Mouse (Mus musculus) liver, adult 2 months (tissue): Measurements from ENCODE around the gene Coq10a. TPM values are rescaled to one million over a fixed set of nuclear protein-coding genes. Genes with fewer than 3 reads are reported as not detected.

Experiments
- DNase-seq: peaks from one replicate; pipeline ENCODE4 v3.0.0-alpha.2; 2011; ENCODE audit warnings: low read depth, low spot score; ENCODE audit errors: extremely low read depth
- H3K27ac ChIP-seq: fragments of 200-500 bp; replicated peaks from 2 replicates; pipeline ENCODE4 v1.5.1; 2012; ENCODE audit warnings: low read depth, mild to moderate bottlenecking, control low read depth, inconsistent platforms, low read length; ENCODE audit not compliant: insufficient read depth
- H3K27me3 ChIP-seq: fragments of 200-500 bp; 2 replicates; pipeline ENCODE4 v1.6.1; 2012; ENCODE audit warnings: mild to moderate bottlenecking, moderate library complexity, low read length, inconsistent platforms; ENCODE audit not compliant: control insufficient read depth, insufficient read depth
- H3K36me3 ChIP-seq: fragments of 200-500 bp; 2 replicates; pipeline ENCODE4 v1.6.1; 2012; ENCODE audit warnings: low read length, inconsistent platforms; ENCODE audit not compliant: control insufficient read depth, insufficient read depth
- H3K4me1 ChIP-seq: fragments of 200-500 bp; 2 replicates; pipeline ENCODE4 v1.6.1; 2011; ENCODE audit warnings: low read length; ENCODE audit not compliant: control insufficient read depth, insufficient read depth
- H3K4me3 ChIP-seq: fragments of 200-500 bp; 2 replicates; pipeline ENCODE4 v1.5.1; 2011; ENCODE audit warnings: low read depth, mild to moderate bottlenecking, control low read depth, low read length, moderate library complexity; ENCODE audit not compliant: insufficient read depth
- H3K79me2 ChIP-seq: fragments of 200-500 bp; 2 replicates; pipeline ENCODE4 v1.6.1; 2012; ENCODE audit warnings: inconsistent platforms, mild to moderate bottlenecking, low read length, moderate library complexity; ENCODE audit not compliant: control insufficient read depth, insufficient read depth
- H3K9ac ChIP-seq: fragments of 200-500 bp; 2 replicates; pipeline ENCODE4 v1.6.1; 2012; ENCODE audit warnings: low read depth, mild to moderate bottlenecking, control low read depth, inconsistent platforms, low read length
- CTCF ChIP-seq: fragments of 200-500 bp; IDR thresholded peaks from 2 replicates; pipeline ENCODE4 v1.5.1; 2011; ENCODE audit warnings: low read depth, low read length, control low read depth
- POLR2A ChIP-seq: fragments of 200-500 bp; IDR thresholded peaks from 2 replicates; pipeline ENCODE4 v1.6.1; 2011; ENCODE audit warnings: low read length, control low read depth; ENCODE audit not compliant: insufficient read depth; ENCODE audit errors: extremely low read depth
- WGBS: fragments of 180-500 bp; shearing (Covaris S2); methylation state at CpG from one replicate; pipeline ENCODE4 v1.1.7; 2018; 5-methylcytosine and 5-hydroxymethylcytosine counted together
- polyA plus RNA-seq: library from polyadenylated mRNA; depleted of rRNA; stranded (reverse); fragments of >200 nt; gene quantifications from 2 replicates; pipeline ENCODE4 v1.2.3, GENCODE M21; 2012
- total RNA-seq: library from RNA; depleted of rRNA; stranded (reverse); fragments of >200 nt; gene quantifications from 2 replicates; pipeline ENCODE4 v1.2.3, GENCODE M21; 2014

The Coq10a gene
- total and polyA plus RNA-seq, 2 experiments: 19.9 to 57.9 TPM

DNA sequence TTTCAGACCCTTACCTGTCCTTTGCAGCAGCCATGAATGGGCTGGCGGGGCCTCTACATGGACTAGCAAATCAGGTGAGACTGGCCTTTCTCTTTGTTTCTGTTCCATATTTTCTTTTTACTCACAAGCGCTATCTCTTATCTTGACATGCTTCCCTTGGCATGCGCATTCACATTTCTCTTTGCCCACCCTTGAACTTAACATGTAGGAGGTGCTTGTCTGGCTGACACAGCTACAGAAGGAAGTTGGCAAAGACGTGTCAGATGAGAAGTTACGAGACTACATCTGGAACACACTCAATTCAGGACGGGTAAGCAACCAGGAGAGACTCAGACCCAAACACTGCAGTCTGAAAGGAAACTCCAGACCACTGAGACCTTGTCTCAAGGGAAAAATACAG is 9.6 kb downstream of the Coq10a start:
- Histone ChIP-seq H3K27me3 (no peaks in the 10 kb centered on the region), H3K36me3 (peaks cover 62% of the 10 kb centered on the region), H3K79me2 (no peaks in the 10 kb centered on the region; the same call in 1 of the 2 replicates), H3K9ac (no peak overlapping the region), H3K27ac (no peak overlapping the region), H3K4me3 (no peak overlapping the region), H3K4me1 (no peaks in the 10 kb centered on the region)
- no peak for DNase-seq
- 69% methylated on average over 6 of the region's 6 CpGs for WGBS
- TF ChIP-seq POLR2A (no peak), CTCF (no peak)

DNA sequence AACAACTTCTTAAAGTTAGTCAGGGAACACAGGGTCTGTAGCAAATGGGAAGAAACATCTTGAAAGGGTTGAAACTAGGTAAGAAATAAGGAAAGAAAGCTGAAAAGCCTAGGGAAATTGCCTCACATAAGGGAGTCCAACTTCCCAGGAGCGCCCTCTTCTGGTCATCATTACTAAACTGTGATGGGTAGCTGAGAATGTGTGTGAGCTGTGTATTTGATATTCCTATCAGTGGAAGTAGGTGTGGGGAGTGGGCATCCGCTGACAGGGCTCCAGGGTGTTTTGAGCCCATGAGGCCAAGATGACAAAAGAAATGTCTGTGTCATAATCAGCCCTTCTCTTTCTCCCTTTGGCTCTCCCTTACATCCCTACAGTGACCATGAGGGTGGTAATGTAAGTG is 10.0 kb downstream of the Coq10a start:
- TF ChIP-seq POLR2A: no peak
- TF ChIP-seq CTCF: peak; percentile 37
- Histone ChIP-seq H3K9ac (no peak overlapping the region), H3K4me1 (no peaks in the 10 kb centered on the region), H3K27ac (no peak overlapping the region), H3K36me3 (peaks cover 65% of the 10 kb centered on the region), H3K4me3 (no peak overlapping the region), H3K79me2 (no peaks in the 10 kb centered on the region; the same call in 1 of the 2 replicates), H3K27me3 (no peaks in the 10 kb centered on the region)
- DNase-seq: peak; percentile 46
- 54% methylated on average over 2 of the region's 2 CpGs for WGBS

DNA sequence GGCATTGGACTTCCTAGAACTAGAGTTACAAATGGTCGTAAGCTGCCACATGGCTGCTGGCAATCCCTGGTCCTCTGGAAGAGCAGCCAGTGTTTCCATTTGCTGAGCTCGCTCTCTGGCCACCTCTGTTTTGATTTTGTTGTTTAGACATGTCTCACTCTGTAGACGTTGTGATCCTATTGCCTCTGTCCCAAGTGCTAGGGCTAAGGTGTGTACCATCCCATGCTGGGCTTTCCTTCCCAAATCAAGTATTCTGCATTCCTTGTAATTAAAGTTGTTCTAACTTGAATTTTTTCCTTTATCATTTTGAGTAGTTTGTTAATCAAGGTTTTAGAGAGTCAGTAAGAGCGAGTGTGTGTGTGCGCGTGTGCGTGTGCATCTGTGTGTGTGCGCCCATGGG is 21.3 kb downstream of the Coq10a start:
- Histone ChIP-seq H3K4me1 (peaks cover 30% of the 10 kb centered on the region), H3K27ac (peak overlapping the region; percentile 12; the same call in 1 of the 2 replicates), H3K79me2 (peaks cover 13% of the 10 kb centered on the region; the same call in 1 of the 2 replicates), H3K36me3 (peaks cover 25% of the 10 kb centered on the region), H3K27me3 (no peaks in the 10 kb centered on the region), H3K9ac (peak overlapping the region; percentile 21; the same call in 1 of the 2 replicates), H3K4me3 (no peak overlapping the region)
- peak; percentile 34 for DNase-seq
- 69% methylated on average over 8 of the region's 8 CpGs for WGBS
- TF ChIP-seq CTCF: no peak
- no peak for TF ChIP-seq POLR2A

DNA sequence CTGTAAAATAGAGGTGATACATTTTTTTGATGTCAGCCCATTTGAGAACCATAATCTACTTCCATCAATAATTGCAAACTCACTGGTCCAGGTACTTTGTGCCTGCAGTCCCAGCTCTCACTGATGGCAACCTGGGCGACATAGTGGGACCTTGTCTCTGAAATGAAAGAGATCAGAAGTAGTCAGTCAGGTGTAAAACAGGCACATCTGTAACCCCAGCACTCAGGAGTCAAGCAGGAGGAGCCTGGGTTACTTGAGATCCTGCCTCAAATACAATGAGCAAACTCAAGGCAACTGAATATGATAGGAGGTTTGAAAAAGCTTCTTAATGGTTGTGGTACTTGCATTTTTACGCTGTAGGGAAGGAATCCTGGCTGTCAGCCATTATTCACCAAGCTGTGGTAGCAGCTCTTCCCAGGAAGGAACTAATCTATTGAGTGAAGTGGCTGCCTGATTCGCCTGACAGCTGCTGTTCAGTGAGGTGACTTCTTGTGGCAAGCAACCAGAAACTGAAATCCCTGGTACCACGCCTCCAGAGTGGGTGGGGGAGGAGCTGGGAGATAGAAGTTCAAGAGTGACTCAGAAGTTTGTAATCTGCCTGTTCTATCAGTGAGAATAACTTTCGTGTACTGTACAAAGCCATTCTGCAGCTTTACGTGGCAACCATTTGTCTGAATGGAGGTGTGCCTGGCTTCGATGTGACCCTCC is 24.1 kb downstream of the Coq10a start:
- peak; percentile 92 for DNase-seq
- Histone ChIP-seq H3K79me2 (peaks cover 21% of the 10 kb centered on the region; the same call in 1 of the 2 replicates), H3K4me3 (no peak overlapping the region), H3K4me1 (peaks cover 34% of the 10 kb centered on the region), H3K27ac (peak overlapping the region; percentile 51), H3K9ac (no peak overlapping the region; the same call in 1 of the 2 replicates), H3K27me3 (no peaks in the 10 kb centered on the region), H3K36me3 (peaks cover 3% of the 10 kb centered on the region; the same call in 1 of the 2 replicates)
- 4% methylated on average over 7 of the region's 7 CpGs for WGBS
- no peak for TF ChIP-seq CTCF
- TF ChIP-seq POLR2A: no peak

DNA sequence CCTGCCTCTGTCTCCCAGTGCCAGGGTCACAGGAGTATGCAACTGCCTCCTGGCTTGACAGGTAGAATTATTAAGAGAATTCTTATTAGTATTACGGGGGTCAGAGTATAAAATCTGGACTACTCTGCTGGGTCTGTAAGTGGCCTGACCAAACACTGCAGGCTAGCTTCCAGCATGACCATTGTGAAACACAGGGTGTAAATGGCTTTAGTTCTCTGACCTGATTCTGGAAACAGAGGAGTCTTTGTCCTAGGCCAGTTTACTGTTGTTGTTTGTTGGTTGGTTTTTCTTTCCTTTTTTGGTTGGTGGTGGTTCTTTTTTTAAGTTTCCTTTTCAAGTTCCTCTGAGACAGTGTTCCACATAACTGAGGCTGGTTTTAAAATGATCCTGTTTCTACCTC is 25.4 kb downstream of the Coq10a start:
- peak; percentile 94 for DNase-seq
- H3K79me2 ChIP-seq: peaks cover 29% of the 10 kb centered on the region; the same call in 1 of the 2 replicates
- H3K36me3 ChIP-seq: no peaks in the 10 kb centered on the region
- no peak overlapping the region for H3K4me3 ChIP-seq
- 19% methylated on average over 1 of the region's 1 CpGs for WGBS
- H3K27me3 ChIP-seq: no peaks in the 10 kb centered on the region
- peaks cover 39% of the 10 kb centered on the region for H3K4me1 ChIP-seq
- peak overlapping the region; percentile 83 for H3K27ac ChIP-seq
- no peak for TF ChIP-seq POLR2A
- no peak for TF ChIP-seq CTCF
- H3K9ac ChIP-seq: no peak overlapping the region

DNA sequence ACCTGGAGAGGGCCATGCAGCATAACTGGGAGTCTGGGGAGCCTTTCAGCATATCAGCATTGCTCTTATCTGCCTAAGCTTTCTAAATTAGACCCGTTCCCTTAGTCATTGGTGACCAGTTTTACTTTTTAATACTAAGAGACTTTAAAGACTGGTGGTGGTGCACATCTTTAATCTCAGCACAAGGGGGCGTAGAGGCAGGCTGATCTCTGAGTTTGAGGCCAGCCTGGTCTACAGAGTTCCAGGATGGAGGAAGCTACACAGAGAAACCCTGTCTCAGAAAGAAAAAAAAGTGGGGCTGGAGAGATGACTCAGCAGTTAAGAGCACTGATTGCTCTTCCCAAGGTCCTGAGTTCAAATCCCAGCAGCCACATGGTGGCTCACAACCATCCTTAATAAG is 28.5 kb downstream of the Coq10a start:
- Histone ChIP-seq H3K79me2 (peaks cover 23% of the 10 kb centered on the region; the same call in 1 of the 2 replicates), H3K27me3 (no peaks in the 10 kb centered on the region), H3K36me3 (no peaks in the 10 kb centered on the region), H3K4me3 (no peak overlapping the region), H3K9ac (no peak overlapping the region), H3K27ac (peak overlapping the region; percentile 85; the same call in 1 of the 2 replicates), H3K4me1 (peaks cover 38% of the 10 kb centered on the region)
- 69% methylated on average over 2 of the region's 2 CpGs for WGBS
- TF ChIP-seq CTCF (no peak; the same call in 1 of the 2 replicates), POLR2A (no peak)
- no peak for DNase-seq
